Mouse (Mus musculus) limb, embryonic 15.5 days (tissue): ENCODE data around the gene Grik4. TPM values are rescaled to one million over a fixed set of nuclear protein-coding genes. Genes with fewer than 3 reads are reported as not detected.

Experiments used
- ATAC-seq: fragments of 200-750 bp; cut with Nextera tagmentation; 2 replicates; pipeline ENCODE4 v1.8.0; 2017; ENCODE audit warnings: low read depth, moderate TSS enrichment; ENCODE audit not compliant: insufficient number of reproducible peaks, low FRiP score, low TSS enrichment
- H3K27ac ChIP-seq: fragments of 300-500 bp; sonication (generic); 2 replicates; pipeline ENCODE4 v1.5.1; 2015; ENCODE audit warnings: moderate library complexity, mild to moderate bottlenecking, inconsistent platforms
- H3K27me3 ChIP-seq: fragments of 300-500 bp; sonication (generic); 2 replicates; pipeline ENCODE4 v1.6.1; 2015; ENCODE audit warnings: inconsistent platforms
- H3K36me3 ChIP-seq: fragments of 300-500 bp; sonication (generic); 2 replicates; pipeline ENCODE4 v1.6.1; 2015; ENCODE audit warnings: inconsistent platforms
- H3K4me1 ChIP-seq: fragments of 300-500 bp; sonication (generic); 2 replicates; pipeline ENCODE4 v1.6.1; 2015; ENCODE audit warnings: inconsistent platforms
- H3K4me2 ChIP-seq: fragments of 300-500 bp; sonication (generic); 2 replicates; pipeline ENCODE4 v1.6.1; 2015; ENCODE audit warnings: mild to moderate bottlenecking, inconsistent platforms
- H3K4me3 ChIP-seq: fragments of 300-500 bp; sonication (generic); 2 replicates; pipeline ENCODE4 v1.5.1; 2015; ENCODE audit warnings: mild to moderate bottlenecking, inconsistent platforms
- H3K9ac ChIP-seq: fragments of 300-500 bp; sonication (generic); 2 replicates; pipeline ENCODE4 v1.6.1; 2015; ENCODE audit warnings: inconsistent platforms
- H3K9me3 ChIP-seq: fragments of 300-500 bp; sonication (generic); 2 replicates; pipeline ENCODE4 v1.6.1; 2016; ENCODE audit warnings: inconsistent platforms
- WGBS: fragments of 180-500 bp; shearing (Covaris S2); methylation state at CpG from one replicate; pipeline ENCODE4 v1.1.7; 2015; 5-methylcytosine and 5-hydroxymethylcytosine counted together
- polyA plus RNA-seq: library from polyadenylated mRNA; unstranded; fragments of >200 nt; fragmentation: Nextera tagmentation; extraction: Ambion mirVana; gene quantifications from 2 replicates; pipeline ENCODE4 v1.2.1, GENCODE M21; 2015

Gene Grik4
- polyA plus RNA-seq, 1 experiment from 2014 or later, result 1.4 TPM

- no peaks in the 10 kb centered on the region for H3K36me3 ChIP-seq
- H3K4me2 ChIP-seq, result peak overlapping the region; percentile 100
- H3K4me1 ChIP-seq, result peaks cover 19% of the 10 kb centered on the region
- no peaks in the 10 kb centered on the region for H3K9me3 ChIP-seq
- WGBS, result 7% methylated on average over 9 of the region's 9 CpGs
- peak overlapping the region; percentile 71 for H3K4me3 ChIP-seq
- ATAC-seq, result no peak
- no peak overlapping the region for H3K9ac ChIP-seq
- peaks cover 44% of the 10 kb centered on the region for H3K27me3 ChIP-seq
- no peak overlapping the region for H3K27ac ChIP-seq
Observed at GRCm38 (mm10) chr9:42943057-42943529, 1.2 kb downstream of the Grik4 start.

GRCm38 (mm10) chr9:42942148-42942547 is 2.1 kb downstream of the Grik4 start:
- H3K4me2 ChIP-seq, result no peak overlapping the region
- H3K4me3 ChIP-seq, result no peak overlapping the region
- no peak overlapping the region for H3K9ac ChIP-seq
- H3K9me3 ChIP-seq, result no peaks in the 10 kb centered on the region
- no peaks in the 10 kb centered on the region for H3K36me3 ChIP-seq
- peaks cover 19% of the 10 kb centered on the region for H3K4me1 ChIP-seq
- no peak for ATAC-seq
- no peak overlapping the region for H3K27ac ChIP-seq
- 58% methylated on average over 4 of the region's 4 CpGs for WGBS
- peaks cover 44% of the 10 kb centered on the region for H3K27me3 ChIP-seq

- Histone ChIP-seq H3K4me1 (no peaks in the 10 kb centered on the region), H3K4me3 (no peak overlapping the region), H3K9me3 (no peaks in the 10 kb centered on the region), H3K36me3 (no peaks in the 10 kb centered on the region), H3K9ac (no peak overlapping the region), H3K4me2 (no peak overlapping the region), H3K27me3 (no peaks in the 10 kb centered on the region), H3K27ac (no peak overlapping the region)
- ATAC-seq, result no peak
- WGBS, result 51% methylated on average over 7 of the region's 7 CpGs
Observed at GRCm38 (mm10) chr9:42932146-42932545, 12.1 kb downstream of the Grik4 start.

- Histone ChIP-seq H3K4me2 (no peak overlapping the region), H3K36me3 (no peaks in the 10 kb centered on the region), H3K27ac (no peak overlapping the region), H3K9me3 (no peaks in the 10 kb centered on the region), H3K4me3 (no peak overlapping the region), H3K9ac (no peak overlapping the region), H3K27me3 (no peaks in the 10 kb centered on the region), H3K4me1 (0 out of 2 replicates have a peak, but pooled peaks cover 2% of the 10 kb centered on the region)
- no peak for ATAC-seq
- 53% methylated on average over 10 of the region's 10 CpGs for WGBS
Observed at GRCm38 (mm10) chr9:42927498-42927897, 16.8 kb downstream of the Grik4 start.

GRCm38 (mm10) chr9:42926564-42926963 is 17.7 kb downstream of the Grik4 start:
- H3K4me2 ChIP-seq, result no peak overlapping the region
- H3K9ac ChIP-seq, result no peak overlapping the region
- H3K4me1 ChIP-seq, result 0 out of 2 replicates have a peak, but pooled peaks cover 2% of the 10 kb centered on the region
- H3K4me3 ChIP-seq, result no peak overlapping the region
- no peaks in the 10 kb centered on the region for H3K9me3 ChIP-seq
- H3K27ac ChIP-seq, result no peak overlapping the region
- H3K36me3 ChIP-seq, result no peaks in the 10 kb centered on the region
- WGBS, result 67% methylated on average over 6 of the region's 6 CpGs
- H3K27me3 ChIP-seq, result no peaks in the 10 kb centered on the region
- ATAC-seq, result no peak

- H3K27ac ChIP-seq, result no peak overlapping the region
- ATAC-seq, result no peak
- no peak overlapping the region for H3K4me3 ChIP-seq
- no peak overlapping the region for H3K9ac ChIP-seq
- 0 out of 2 replicates have a peak, but pooled peaks cover 2% of the 10 kb centered on the region for H3K4me1 ChIP-seq
- 64% methylated on average over 4 of the region's 4 CpGs for WGBS
- no peaks in the 10 kb centered on the region for H3K9me3 ChIP-seq
- no peak overlapping the region for H3K4me2 ChIP-seq
- no peaks in the 10 kb centered on the region for H3K27me3 ChIP-seq
- H3K36me3 ChIP-seq, result no peaks in the 10 kb centered on the region
Observed at GRCm38 (mm10) chr9:42921830-42922229, 22.5 kb downstream of the Grik4 start.

- no peak overlapping the region for H3K9ac ChIP-seq
- H3K4me1 ChIP-seq, result 0 out of 2 replicates have a peak, but pooled peaks cover 2% of the 10 kb centered on the region
- no peak overlapping the region for H3K4me2 ChIP-seq
- H3K36me3 ChIP-seq, result no peaks in the 10 kb centered on the region
- no peaks in the 10 kb centered on the region for H3K9me3 ChIP-seq
- WGBS, result 32% methylated on average over 7 of the region's 7 CpGs
- H3K27me3 ChIP-seq, result no peaks in the 10 kb centered on the region
- H3K27ac ChIP-seq, result no peak overlapping the region
- H3K4me3 ChIP-seq, result no peak overlapping the region
- ATAC-seq, result no peak
Observed at GRCm38 (mm10) chr9:42920190-42920589, 24.1 kb downstream of the Grik4 start.

GRCm38 (mm10) chr9:42917911-42918310 is 26.4 kb downstream of the Grik4 start:
- no peaks in the 10 kb centered on the region for H3K36me3 ChIP-seq
- no peak overlapping the region for H3K9ac ChIP-seq
- no peak overlapping the region for H3K4me3 ChIP-seq
- no peaks in the 10 kb centered on the region for H3K27me3 ChIP-seq
- H3K27ac ChIP-seq, result no peak overlapping the region
- H3K9me3 ChIP-seq, result no peaks in the 10 kb centered on the region
- 90% methylated on average over 7 of the region's 7 CpGs for WGBS
- H3K4me2 ChIP-seq, result no peak overlapping the region
- ATAC-seq, result no peak
- no peaks in the 10 kb centered on the region for H3K4me1 ChIP-seq

- H3K36me3 ChIP-seq, result no peaks in the 10 kb centered on the region
- no peak overlapping the region for H3K9ac ChIP-seq
- no peak overlapping the region for H3K4me3 ChIP-seq
- 76% methylated on average over 2 of the region's 2 CpGs for WGBS
- no peak overlapping the region for H3K27ac ChIP-seq
- no peaks in the 10 kb centered on the region for H3K9me3 ChIP-seq
- H3K4me2 ChIP-seq, result no peak overlapping the region
- no peaks in the 10 kb centered on the region for H3K27me3 ChIP-seq
- peaks cover 8% of the 10 kb centered on the region for H3K4me1 ChIP-seq
- ATAC-seq, result no peak
Observed at GRCm38 (mm10) chr9:42913201-42913600, 31.1 kb downstream of the Grik4 start.

- H3K4me2 ChIP-seq, result no peak overlapping the region
- ATAC-seq, result no peak
- H3K27me3 ChIP-seq, result no peaks in the 10 kb centered on the region
- H3K9ac ChIP-seq, result no peak overlapping the region
- WGBS, result 38% methylated on average over 8 of the region's 8 CpGs
- H3K36me3 ChIP-seq, result no peaks in the 10 kb centered on the region
- peaks cover 13% of the 10 kb centered on the region for H3K4me1 ChIP-seq
- no peak overlapping the region for H3K4me3 ChIP-seq
- H3K27ac ChIP-seq, result no peak overlapping the region
- H3K9me3 ChIP-seq, result no peaks in the 10 kb centered on the region
Observed at GRCm38 (mm10) chr9:42908657-42909313, 35.5 kb downstream of the Grik4 start.

- Histone ChIP-seq H3K4me1 (peaks cover 13% of the 10 kb centered on the region), H3K9ac (no peak overlapping the region), H3K4me2 (no peak overlapping the region), H3K36me3 (no peaks in the 10 kb centered on the region), H3K27me3 (no peaks in the 10 kb centered on the region), H3K27ac (no peak overlapping the region), H3K9me3 (no peaks in the 10 kb centered on the region), H3K4me3 (no peak overlapping the region)
- WGBS, result 26% methylated on average over 3 of the region's 3 CpGs
- no peak for ATAC-seq
Observed at GRCm38 (mm10) chr9:42906995-42907394, 37.3 kb downstream of the Grik4 start.

GRCm38 (mm10) chr9:42898091-42898591 is 46.2 kb downstream of the Grik4 start:
- ATAC-seq, result 0 out of 2 replicates have a peak, but pooled peaks have one; percentile 46
- peaks cover 27% of the 10 kb centered on the region for H3K27me3 ChIP-seq
- H3K4me3 ChIP-seq, result peak overlapping the region; percentile 48
- peaks cover 19% of the 10 kb centered on the region for H3K4me1 ChIP-seq
- H3K27ac ChIP-seq, result no peak overlapping the region
- 5% methylated on average over 11 of the region's 11 CpGs for WGBS
- peak overlapping the region; percentile 95 for H3K4me2 ChIP-seq
- no peaks in the 10 kb centered on the region for H3K36me3 ChIP-seq
- H3K9me3 ChIP-seq, result no peaks in the 10 kb centered on the region
- H3K9ac ChIP-seq, result 0 out of 2 replicates have a peak overlapping the region, but pooled peaks have one; percentile 26
